Mouse (Mus musculus) kidney, postnatal 10 days (tissue): Measurements from ENCODE around the gene Tmem178.

ENCODE experiments used
- DNase-seq: peaks from one replicate; pipeline ENCODE4 v3.0.0; 2021; ENCODE audit warnings: mixed read lengths

The Tmem178 gene

DNA sequence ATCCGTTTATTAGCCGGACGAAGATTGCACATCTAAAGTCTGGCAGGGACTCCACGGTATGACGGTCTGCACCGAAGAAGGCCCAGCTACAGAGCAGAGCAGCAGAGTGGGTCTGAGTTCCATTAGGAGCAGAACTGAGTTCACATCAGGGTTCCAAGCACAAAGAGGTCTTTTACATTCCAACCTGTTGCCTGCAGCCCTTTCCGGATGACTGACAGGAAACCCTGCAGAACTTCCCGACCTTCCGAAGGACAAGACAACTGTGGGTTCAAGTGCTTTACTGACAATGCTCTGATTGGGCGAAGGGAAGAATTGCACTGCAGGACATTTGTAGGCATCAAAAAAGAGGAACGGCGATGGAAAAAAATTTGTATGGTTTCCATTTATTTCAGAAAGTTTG, 56.6 kb downstream of the Tmem178 start:
- DNase-seq = no peak

DNA sequence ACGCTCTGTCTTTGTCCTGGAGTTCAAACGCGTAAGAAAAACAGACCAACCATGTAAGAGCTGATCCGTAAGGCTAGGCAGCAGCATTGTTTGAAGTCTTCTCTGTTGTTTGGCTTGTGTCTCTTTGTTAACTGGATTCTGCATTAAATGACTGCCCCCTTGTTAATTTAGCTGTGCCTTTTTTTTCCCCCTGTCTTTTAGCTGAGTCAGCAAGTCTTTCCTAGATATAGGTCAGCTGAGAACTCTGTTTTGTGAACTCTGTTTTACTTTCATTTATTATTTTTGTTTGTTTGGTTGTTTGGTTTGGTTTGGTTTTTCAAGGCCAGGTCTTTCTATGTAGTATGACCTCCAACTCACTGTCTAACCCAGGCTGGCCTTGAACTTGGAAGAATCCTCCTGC, 57.2 kb downstream of the Tmem178 start:
- DNase-seq = no peak

DNA sequence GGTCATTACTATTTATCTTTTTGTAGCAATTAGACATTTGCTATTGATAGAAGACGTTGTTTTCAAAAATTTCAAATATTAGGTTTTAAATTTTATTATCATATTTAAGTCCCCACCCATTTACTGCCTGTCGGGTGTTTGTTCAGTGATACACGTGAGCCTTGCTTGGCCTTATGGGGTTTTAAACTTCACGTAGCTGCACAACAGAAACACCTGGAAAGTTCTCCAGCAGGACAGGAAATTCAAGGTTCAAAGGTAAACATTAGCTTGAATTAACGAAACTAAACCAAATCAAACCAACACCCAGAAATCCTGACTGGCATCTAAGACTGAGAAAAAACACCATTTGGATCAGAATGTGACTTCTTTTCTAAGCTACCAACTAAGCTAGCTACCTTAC, 57.7 kb downstream of the Tmem178 start:
- DNase-seq = no peak

DNA sequence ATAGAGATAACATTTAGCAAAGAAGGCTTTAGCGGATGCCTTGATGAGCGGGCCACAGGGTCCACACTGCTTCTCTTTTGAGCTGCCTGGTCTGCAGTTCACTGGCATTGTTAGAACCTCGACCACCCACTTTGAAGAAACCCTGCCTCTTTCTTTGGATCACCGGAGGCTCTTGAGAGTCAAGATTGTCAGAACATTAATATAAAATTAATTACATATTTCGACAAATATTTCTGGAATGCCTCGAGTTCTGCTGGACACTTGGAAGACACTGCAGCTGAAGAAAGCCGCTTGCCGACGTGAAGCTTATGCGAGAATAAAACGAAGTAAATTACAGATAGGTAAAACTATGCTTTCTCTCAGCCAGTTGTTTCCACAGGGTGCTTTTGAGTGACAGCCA, 60.0 kb downstream of the Tmem178 start:
- DNase-seq = no peak

DNA sequence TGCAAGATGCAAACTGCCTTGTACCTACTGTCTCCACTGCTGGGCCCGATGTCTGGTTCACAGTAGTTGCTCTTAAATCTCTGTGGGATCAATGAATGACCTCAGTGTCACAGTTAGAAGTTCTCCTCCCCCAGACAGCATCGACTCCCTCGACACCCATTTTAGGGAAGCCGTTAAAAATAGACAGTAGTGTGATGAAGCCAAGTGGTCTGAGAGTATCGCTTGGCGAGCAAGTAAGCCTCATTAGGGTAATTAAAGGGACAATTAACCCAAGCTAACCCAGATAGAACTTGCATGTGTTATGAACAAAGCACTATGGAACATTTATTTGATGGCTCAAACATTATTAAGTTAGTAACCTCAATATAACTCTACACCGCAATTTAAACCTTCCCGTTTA, 60.9 kb downstream of the Tmem178 start:
- no peak for DNase-seq

DNA sequence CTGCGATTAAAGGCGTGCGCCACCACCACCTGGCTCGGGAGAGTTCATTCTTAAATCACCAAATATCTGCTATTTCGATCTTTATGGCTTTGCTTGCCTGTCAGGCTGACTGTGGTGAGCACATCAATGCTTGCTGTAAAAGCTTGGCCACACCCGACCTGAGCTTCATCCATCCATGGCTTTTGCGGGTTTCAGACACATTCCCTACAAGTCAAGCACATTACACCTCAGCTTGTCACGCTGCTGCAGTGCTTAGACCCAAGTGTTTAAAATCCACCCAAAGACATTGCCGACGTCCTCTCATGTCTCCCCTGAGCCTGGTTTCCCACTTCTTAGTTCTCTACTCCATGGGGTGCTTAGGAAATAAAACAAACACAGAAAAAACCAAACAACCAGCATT, 64.7 kb downstream of the Tmem178 start:
- DNase-seq = no peak

DNA sequence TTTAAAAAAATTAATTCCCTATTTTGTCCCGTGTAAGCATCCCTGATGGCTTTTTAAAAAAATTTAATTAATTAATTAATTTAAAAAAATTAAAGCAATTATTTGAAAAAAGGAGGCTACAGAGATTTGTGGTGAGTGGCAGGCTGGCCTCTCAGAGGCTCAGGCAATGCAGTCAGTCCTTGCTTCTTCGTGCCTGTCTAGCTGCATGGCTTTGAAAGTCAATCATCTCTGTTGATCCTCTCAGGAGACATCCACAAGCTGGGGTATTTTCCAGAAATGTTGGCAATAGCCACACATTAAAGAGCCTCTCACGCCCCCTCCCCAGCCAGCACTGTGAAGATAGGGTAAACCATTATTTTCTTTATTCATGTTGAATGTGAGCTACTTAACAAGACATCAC, 65.8 kb downstream of the Tmem178 start:
- DNase-seq = no peak

DNA sequence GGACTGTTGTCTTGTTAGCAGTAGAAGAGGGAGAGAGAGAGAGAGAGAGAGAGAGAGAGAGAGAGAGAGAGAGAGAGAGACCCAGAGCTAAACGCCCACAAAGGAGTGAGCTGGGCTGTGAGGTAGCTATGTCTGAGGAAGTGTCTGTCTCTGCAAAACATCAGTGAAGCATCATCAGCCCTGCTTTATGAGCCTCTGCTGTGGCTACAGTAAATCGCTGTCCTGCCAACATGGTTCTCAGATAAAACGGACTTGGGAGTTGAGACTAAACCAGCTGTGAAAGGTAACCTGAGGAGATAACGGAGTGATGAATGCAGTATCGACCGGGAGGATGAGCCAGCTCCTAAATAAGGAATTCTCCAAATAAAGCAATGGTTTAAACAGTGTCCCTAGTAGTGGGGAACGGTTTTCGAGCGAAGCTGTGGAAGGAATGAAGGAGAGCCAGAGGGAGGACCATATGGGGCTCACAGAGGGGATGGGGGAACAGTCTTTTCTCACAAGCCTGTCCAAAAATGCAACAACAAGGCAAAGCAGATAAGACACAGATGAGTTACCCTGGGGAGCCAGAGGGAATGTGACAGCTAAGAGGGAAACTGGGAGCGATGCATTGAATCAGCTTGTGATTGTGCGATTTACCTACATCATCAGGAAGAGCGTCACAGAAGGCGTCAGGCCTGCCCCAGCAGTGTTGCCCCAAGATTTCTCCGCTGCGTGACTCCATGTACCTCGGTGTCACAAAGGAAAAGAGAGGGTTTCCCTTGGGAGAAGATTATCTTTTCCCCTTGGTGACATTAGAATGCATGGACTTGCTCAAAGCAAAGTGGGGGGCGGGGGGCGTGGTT, 66.6 kb downstream of the Tmem178 start:
- DNase-seq = no peak

DNA sequence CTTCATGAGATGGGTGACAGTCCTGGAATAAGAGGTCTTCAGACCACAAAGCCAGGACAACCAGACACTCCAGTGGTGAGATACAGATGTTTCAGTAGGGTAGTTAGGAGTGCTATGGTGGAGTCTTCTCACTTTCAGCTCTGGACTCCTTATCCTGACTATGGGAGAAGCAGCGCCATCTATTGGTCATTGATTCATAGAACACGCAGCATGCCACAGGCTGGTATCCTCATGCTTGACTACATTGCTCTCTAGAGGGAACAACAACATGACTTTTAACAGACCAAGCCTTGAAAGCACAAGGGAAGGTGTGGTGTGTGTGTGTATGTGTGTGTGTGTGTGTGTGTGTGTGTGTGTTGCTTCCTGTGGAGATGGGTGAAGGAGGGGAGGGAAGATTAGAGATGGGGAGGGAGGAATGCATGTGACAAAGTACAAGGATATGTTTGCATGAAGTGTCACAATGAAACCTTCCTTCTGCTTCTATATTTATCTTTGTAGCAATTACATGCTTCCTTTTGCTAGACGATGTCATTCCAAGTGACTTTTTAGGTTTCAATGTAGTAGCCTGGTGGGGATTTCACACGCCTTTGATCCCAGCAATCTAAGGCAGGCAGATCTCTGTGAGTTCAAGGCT, 71.5 kb downstream of the Tmem178 start:
- peak; percentile 70 for DNase-seq

DNA sequence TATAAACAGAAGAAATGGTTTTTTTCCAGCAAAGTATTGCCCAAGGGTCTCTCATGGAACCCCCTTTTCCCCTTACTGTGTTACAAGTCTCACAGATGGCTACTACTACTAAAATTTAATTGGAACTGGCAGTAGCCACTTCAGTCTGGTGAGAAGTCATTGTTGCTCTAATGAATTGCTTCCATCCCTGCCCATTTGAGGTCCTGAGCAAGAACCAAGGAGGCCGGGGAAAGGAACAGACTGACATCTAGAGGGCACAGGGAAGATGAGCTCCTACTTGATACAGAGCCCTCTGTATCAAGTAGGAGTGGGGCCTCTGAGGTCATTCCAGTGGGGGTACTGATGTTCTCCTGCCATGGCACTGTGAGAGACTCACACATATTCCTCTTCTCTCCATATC, 72.7 kb downstream of the Tmem178 start:
- no peak for DNase-seq

DNA sequence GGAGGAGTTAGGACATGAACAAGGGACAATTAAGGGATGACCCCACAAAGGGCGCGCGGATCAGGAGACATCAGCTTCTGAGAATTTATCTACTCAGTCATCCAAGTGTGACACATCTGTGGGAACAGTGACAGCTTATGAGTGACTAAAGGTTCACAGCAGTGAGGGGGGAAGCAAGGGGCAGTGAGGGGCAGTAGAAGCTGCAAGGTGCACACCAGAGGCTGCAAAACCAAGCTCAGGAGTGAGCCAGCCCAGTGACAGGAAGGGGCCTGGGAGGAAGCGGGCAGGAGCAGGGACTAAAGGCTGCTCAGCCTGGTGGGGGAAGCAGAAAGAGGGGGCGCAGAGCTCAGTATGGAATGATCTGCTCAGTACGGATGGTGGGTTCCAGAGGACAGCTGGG, 82.9 kb downstream of the Tmem178 start:
- DNase-seq = no peak

DNA sequence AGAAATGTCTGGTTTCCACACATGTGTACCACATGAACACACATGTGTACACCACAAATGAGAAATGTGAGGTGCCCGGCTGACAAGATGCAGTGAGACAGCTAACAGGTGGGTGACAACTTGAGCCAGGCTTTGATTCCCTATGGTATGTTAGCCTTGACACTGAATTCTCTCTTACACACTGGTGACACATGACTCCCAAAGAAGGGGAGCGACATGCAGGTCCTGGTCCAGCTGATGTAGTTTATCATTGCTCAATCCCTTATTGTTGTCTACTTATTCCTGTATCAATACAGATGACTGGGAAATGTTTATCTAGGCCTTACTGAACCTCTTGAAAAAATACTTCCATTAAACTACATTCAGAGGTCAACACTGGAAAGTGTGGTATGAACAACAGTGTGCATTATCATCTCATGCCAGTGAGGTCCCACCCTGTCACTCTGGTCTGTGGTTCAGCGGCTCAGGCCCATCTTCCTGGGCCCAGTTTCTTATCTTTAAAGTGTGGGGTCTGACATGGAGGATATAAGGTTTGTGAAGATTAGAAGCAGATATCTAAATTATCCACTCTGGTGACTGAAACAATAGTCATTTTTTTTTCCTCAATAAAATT, 87.5 kb downstream of the Tmem178 start:
- DNase-seq = no peak

DNA sequence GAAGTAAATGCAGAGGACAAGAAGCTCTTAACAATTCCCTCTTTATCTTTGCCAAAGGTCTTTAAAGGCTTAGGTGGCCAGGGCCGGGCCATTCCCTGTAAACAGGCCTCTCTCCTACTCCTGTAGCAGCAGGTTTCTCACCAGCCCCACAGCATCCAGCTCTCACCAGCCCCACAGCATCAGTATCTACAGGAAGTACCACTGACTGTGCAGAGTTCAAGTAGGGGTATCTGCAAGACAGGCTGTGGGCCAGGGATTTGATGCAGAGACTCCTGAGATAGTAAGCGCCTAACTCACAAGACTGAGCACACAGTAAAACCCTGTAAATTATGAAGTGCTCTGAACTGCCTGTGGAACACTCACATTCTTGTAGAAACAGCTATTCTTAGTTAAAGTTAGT, 88.5 kb downstream of the Tmem178 start:
- DNase-seq = no peak

DNA sequence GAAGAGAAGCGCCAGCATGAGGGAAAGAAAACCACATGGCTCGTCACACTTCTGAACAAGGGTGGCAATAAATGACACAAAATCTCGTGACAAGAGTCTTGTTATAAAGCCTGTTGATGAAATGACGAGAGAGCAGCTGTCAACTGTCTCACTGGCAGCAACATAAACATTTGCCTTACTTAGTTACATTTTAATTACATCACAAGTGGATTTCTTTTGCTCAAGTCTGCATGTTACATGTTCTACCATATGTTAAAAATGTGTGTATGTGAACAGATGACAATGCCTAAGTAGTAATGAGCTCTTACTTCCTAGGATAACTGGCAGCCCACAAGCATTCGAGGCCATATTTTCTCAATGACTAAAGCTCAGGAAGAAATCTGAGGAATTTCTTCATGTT, 90.9 kb downstream of the Tmem178 start:
- no peak for DNase-seq

DNA sequence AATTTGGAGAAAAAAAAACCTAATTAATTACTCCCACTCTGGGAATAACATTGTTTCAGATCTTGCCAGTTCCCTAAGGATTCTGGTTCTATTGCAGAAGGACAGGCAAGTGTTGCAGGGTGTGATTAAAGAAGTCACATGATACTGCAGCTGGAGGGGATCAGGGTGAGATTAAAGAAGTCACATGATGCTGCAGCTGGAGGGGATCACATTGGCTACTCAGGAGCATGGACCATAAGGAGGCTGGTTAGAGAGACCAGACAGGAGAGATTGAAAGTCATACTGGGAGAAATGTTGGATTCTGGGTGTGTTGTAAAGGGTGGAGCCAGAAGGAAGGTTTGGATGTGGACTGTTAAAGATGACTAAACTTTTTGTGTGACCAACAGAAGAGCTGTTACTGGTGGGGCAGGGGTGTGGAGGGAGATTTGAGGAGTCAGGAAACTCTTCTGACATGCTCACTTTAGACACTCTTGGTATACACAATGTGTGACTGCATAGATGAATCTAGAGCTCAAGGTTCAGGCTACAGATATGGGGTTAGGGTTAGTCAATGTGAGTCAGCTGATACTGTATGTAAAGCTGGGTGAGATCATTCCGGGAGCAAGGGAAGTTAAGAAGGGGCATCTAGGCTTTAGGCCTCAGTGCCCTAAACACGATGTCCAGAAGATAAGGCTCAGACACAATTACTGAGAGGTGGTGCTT, 94.4 kb downstream of the Tmem178 start:
- DNase-seq = no peak

DNA sequence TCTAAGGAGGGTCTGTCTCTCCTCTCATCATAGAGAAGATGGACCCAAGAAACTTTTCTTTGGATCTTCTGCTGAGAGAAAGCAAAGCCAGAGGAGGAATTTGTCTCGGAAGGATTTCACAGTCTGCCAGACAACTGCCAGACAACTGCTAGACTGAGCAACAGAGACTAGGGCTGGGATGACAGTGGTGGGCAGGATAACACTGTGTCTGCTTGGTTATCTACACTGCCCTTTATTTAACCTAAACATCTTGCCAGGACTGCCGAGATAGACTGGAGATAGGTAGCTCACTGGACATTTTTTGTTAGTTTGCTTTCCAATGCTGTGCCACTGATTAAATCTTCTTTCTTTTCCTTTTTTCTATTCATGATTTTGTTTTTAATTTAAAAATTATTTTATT, 97.2 kb downstream of the Tmem178 start:
- no peak for DNase-seq

DNA sequence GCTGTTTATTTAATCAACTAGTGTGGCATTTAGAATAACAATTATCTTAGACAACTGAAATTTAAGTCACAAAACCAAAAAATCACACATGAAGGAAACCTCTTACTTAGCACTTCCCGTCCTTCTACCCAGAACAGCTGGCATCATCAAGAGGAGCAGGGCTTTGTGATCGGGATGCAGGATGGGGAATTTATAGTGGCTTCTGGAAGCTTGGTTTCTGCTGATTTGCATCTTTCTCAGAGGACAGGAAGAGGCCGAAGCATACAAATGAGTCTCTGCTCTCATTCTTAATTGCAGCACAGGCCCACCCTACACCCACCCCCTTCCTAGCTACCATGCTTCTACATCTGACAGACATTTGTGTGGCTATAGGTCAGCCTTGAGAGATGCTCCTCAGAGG, 99.9 kb downstream of the Tmem178 start:
- DNase-seq = no peak

DNA sequence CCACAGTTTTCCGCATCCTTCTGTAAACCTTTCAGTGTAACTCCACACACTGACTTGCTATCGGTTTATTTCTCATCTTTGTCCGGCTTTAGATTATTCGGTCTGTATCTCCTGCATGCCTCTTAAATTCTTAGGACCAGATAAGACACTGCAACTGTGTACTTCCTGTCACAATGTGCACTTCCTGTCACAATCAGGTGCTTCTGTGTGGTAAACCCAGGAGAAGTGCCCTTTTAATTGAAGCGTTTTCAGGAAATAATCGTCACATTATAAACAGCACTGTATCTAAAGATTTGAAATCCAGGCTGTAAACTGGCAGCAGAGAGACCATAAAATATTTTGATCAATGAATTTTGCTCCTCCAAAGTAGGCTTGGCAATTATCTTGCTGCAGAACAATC, 100.7 kb downstream of the Tmem178 start:
- DNase-seq = no peak

DNA sequence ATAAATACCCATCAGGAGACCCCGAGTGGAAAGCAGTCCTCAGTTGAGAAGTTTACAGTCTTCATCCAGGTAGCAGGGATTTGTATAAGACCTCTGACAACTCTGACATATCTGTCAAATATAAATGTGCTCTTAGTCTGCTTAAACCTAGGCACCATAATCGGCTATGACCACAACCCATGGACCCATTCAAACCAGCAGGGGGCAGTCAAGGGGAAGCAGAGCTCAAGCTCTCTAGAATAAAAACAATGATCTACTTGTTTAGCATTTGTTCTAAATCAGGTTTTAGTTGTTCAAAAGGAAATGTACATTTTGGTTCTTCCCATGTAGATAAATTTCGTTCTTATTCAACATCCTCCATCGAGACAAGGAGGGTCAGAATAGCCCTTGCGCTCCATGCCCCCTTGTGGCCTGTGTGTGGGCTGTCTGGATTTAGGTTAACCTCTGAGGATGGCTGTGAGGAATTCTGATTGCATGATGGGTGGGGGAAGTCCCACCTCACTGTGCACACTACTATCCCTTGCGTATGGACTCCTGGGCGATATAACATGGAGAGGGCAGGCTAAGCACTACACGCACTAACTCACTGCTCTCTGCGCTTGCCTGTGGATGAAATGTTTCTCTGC, 101.2 kb downstream of the Tmem178 start:
- peak; percentile 59 for DNase-seq

DNA sequence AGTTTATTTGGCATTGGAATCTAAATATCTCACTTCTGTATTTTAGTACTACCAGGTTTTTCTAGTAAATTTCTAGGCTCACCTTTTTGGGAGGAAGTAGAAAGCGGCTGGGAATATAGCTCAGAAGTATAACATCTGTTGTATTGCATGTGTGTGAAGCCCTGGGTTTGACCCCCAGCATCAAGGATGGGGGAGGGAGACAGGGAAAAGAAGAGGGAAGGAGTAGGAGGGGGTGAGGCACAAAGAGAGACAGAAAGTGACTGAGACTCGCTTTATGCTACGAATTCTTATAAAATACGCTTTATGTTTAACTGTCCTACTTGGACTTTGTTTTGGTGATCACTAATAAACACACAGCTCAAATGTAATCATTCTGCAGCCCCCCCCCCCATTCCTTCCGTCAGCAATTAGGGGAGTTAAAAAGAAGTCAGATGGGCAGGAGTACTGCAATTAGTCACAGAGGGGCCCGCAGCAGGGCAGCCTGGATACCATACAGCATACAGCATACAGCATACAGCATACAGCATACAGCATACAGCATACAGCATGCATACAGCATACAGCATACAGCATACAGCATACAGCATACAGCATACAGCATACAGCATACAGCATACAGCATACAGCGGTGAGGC, 103.6 kb downstream of the Tmem178 start:
- DNase-seq = no peak
